Mouse (Mus musculus) bone marrow, adult 2 months (tissue): ENCODE measurements around the gene Fam227b.

Experiments
- CTCF ChIP-seq: fragments of 200-500 bp; IDR thresholded peaks from 2 replicates; pipeline ENCODE4 v1.5.1; 2011; ENCODE audit warnings: low read length, control low read depth; ENCODE audit not compliant: control insufficient read depth, insufficient read depth
- POLR2A ChIP-seq: fragments of 200-500 bp; IDR thresholded peaks from 2 replicates; pipeline ENCODE4 v1.6.1; 2011; ENCODE audit warnings: low read depth, mild to moderate bottlenecking, control low read depth, low read length, borderline replicate concordance; ENCODE audit not compliant: control insufficient read depth

DNA sequence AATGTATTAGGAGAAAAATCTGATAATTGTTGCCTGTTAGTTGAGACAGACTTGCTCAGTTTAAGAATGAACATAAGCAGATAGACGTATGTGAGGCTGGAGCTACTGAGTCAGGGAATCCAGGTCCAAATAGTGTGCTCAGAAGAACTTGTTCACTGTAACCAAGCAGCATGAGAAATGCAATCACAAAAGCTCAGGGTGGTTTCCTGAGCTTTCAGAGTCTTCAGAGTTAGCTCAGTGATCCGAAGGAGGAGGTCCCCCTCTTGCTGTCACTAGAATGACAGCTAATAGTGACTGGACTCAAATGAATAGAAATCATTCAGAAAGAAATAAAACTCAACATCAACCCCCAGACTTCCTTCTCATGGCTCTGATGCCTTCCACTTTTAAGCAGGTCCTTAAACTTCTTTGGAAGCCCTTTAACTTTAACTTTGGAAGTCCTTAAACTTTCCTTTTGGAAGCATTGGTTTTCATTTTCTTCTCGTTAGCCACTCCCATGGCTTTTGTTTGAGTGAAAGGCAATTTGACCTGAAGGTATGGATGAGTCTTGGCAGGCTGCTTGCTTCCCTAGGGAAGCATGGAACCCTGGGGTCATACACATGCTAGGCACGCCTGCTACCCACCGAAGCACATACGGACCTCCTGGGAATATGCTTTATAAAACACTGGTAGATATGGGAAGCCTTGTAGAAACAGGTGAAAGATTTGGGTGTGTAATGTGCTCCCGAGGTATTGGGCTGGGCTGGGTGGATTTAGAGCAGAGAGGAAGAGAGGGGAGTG, 113.4 kb downstream of the Fam227b start:
- TF ChIP-seq CTCF (no peak), POLR2A (no peak)
